Mouse (Mus musculus) cerebellum, adult 2 months (tissue): ENCODE measurements around the gene Pjvk.
A peak's percentile ranks its signal among the peaks of the same experiment; 100 is the strongest.

Experiments
- CTCF ChIP-seq: fragments of 200-500 bp; IDR thresholded peaks from 2 replicates; pipeline ENCODE4 v1.5.1; 2011; ENCODE audit warnings: low read depth, mild to moderate bottlenecking, control low read depth, low read length, moderate library complexity, borderline replicate concordance; ENCODE audit not compliant: insufficient read depth
- POLR2A ChIP-seq: fragments of 200-500 bp; IDR thresholded peaks from 2 replicates; pipeline ENCODE4 v1.6.1; 2011; ENCODE audit warnings: low read length, control low read depth, borderline replicate concordance; ENCODE audit not compliant: insufficient read depth

- TF ChIP-seq CTCF (peak; percentile 19; the same call in 1 of the 2 replicates), POLR2A (no peak)
These were observed 30.2 kb upstream of the Pjvk start for GRCm38 (mm10) chr2:76618078-76618477.
